Comparison of ENCODE assay signal across 11 mouse cellular contexts in genomic region chr2:172660916-172661315, GRCm38 (mm10).
DNase-seq lines count a peak whose midpoint lies in the region; ATAC-seq and TF ChIP-seq lines count a peak whose summit lies in the region.
"Had no signal": no experiment of that assay in that cellular context is flagged by ENCODE, and none has a peak within 500 bp of the region (broad histone marks: within the 10 kb centered on the region; RNA-seq: fewer than 3 reads in every experiment).

No protein-coding gene starts in this region.

- 7% methylated on average over 7 of the region's 7 CpGs for WGBS in kidney, postnatal 0 days
- 6% methylated on average over 7 of the region's 7 CpGs for WGBS in kidney, embryonic 14.5 days
- WGBS in embryonic facial prominence, embryonic 13.5 days: 3% methylated on average over 7 of the region's 7 CpGs
- WGBS in limb, embryonic 11.5 days: 2% methylated on average over 7 of the region's 7 CpGs

- no peak for TF ChIP-seq CTCF in kidney, postnatal 0 days (IDR thresholded peaks at IDR 0.05; ENCODE audit: low read depth)

- H3K27ac ChIP-seq in kidney, postnatal 0 days: no peak overlapping the region
- no peak overlapping the region for H3K27ac ChIP-seq in kidney, embryonic 14.5 days (ENCODE audit: low read depth, low read length)
- peak overlapping the region; percentile 80 for H3K27ac ChIP-seq in embryonic facial prominence, embryonic 13.5 days
- peak overlapping the region; percentile 74; the same call in 1 of the 2 replicates for H3K27ac ChIP-seq in limb, embryonic 11.5 days (replicated peaks; ENCODE audit: low read depth, low read length)
- H3K27ac ChIP-seq: intestine, embryonic 15.5 days; liver, embryonic 15.5 days had no signal

- intact Hi-C loops in gastrocnemius, postnatal 14 days (cut with DNase I; ENCODE audit: low total_unique reads): no loop called here

- H3K9me3 ChIP-seq in kidney, postnatal 0 days (replicated peaks; ENCODE audit: low read length): no peaks in the 10 kb centered on the region
- H3K9me3 ChIP-seq in kidney, embryonic 14.5 days (ENCODE audit: control insufficient read depth, low read length): no peaks in the 10 kb centered on the region
- H3K9me3 ChIP-seq in embryonic facial prominence, embryonic 13.5 days: 0 out of 2 replicates have a peak, but pooled peaks cover 4% of the 10 kb centered on the region
- H3K9me3 ChIP-seq in limb, embryonic 11.5 days (ENCODE audit: control insufficient read depth, low read length): no peaks in the 10 kb centered on the region
- H3K9me3 ChIP-seq: intestine, embryonic 15.5 days; liver, embryonic 15.5 days had no signal

- 0 out of 2 replicates have a peak, but pooled peaks cover 11% of the 10 kb centered on the region for H3K27me3 ChIP-seq in kidney, postnatal 0 days (ENCODE audit: insufficient read depth, low read length)
- H3K27me3 ChIP-seq in kidney, embryonic 14.5 days (ENCODE audit: control insufficient read depth, insufficient read depth, low read length): peaks cover 24% of the 10 kb centered on the region
- H3K27me3 ChIP-seq in embryonic facial prominence, embryonic 13.5 days: peaks cover 13% of the 10 kb centered on the region; the same call in 1 of the 2 replicates
- H3K27me3 ChIP-seq in limb, embryonic 11.5 days (ENCODE audit: control insufficient read depth, insufficient read depth, low read length): no peaks in the 10 kb centered on the region

- no peaks in the 10 kb centered on the region for H3K36me3 ChIP-seq in kidney, postnatal 0 days (ENCODE audit: insufficient read depth, low read length)
- no peaks in the 10 kb centered on the region for H3K36me3 ChIP-seq in kidney, embryonic 14.5 days (ENCODE audit: control insufficient read depth, insufficient read depth, low read length)
- H3K36me3 ChIP-seq in embryonic facial prominence, embryonic 13.5 days: no peaks in the 10 kb centered on the region
- no peaks in the 10 kb centered on the region for H3K36me3 ChIP-seq in limb, embryonic 11.5 days (ENCODE audit: control insufficient read depth, insufficient read depth, low read length)
- H3K36me3 ChIP-seq: intestine, embryonic 15.5 days; liver, embryonic 15.5 days had no signal

- no peak overlapping the region for H3K4me3 ChIP-seq in kidney, postnatal 0 days (replicated peaks; ENCODE audit: low read depth, low read length)
- H3K4me3 ChIP-seq in kidney, embryonic 14.5 days (ENCODE audit: low read length): no peak overlapping the region
- H3K4me3 ChIP-seq in embryonic facial prominence, embryonic 13.5 days: no peak overlapping the region
- no peak overlapping the region for H3K4me3 ChIP-seq in limb, embryonic 11.5 days (ENCODE audit: low read depth, low read length)
- H3K4me3 ChIP-seq: intestine, embryonic 15.5 days; liver, embryonic 15.5 days had no signal

- no peak for ATAC-seq in kidney, postnatal 0 days (replicated peaks; ENCODE audit: low FRiP score, low read depth)
- ATAC-seq in kidney, embryonic 14.5 days (ENCODE audit: low FRiP score, low TSS enrichment): no peak
- ATAC-seq in embryonic facial prominence, embryonic 13.5 days (ENCODE audit: insufficient number of reproducible peaks, insufficient read depth, low FRiP score, low TSS enrichment, low read depth): no peak
- peak; percentile 55; the same call in 1 of the 2 replicates for ATAC-seq in limb, embryonic 11.5 days (ENCODE audit: insufficient number of reproducible peaks, low FRiP score, low TSS enrichment, low read depth)
- no peak for ATAC-seq in megakaryocyte, adult 5-6 weeks (ENCODE audit: poor library complexity, severe bottlenecking)
- ATAC-seq: CD4-positive, CD25-positive, alpha-beta regulatory T cell, adult 4 months; intestine, embryonic 15.5 days had no signal

- DNase-seq in kidney, postnatal 0 days (ENCODE audit: low spot score): peak; percentile 61
- DNase-seq in embryo, embryonic 10 days (ENCODE audit: low spot score): peak; percentile 78
- peak; percentile 86 for DNase-seq in limb, embryonic 11.5 days (ENCODE audit: low spot score)
- DNase-seq in gastrocnemius, postnatal 14 days: no peak
- DNase-seq: cerebellum, postnatal 14 days had no signal

- H3K9ac ChIP-seq in kidney, postnatal 0 days (ENCODE audit: low read depth, low read length): no peak overlapping the region
- H3K9ac ChIP-seq in kidney, embryonic 14.5 days (ENCODE audit: low read depth, low read length): no peak overlapping the region
- H3K9ac ChIP-seq in embryonic facial prominence, embryonic 13.5 days: no peak overlapping the region
- H3K9ac ChIP-seq in limb, embryonic 11.5 days (ENCODE audit: low read length): no peak overlapping the region
- H3K9ac ChIP-seq: intestine, embryonic 15.5 days; liver, embryonic 15.5 days had no signal

- H3K4me2 ChIP-seq in kidney, postnatal 0 days (ENCODE audit: low read length): no peak overlapping the region
- no peak overlapping the region for H3K4me2 ChIP-seq in kidney, embryonic 14.5 days (replicated peaks; ENCODE audit: low read depth, low read length)
- H3K4me2 ChIP-seq in embryonic facial prominence, embryonic 13.5 days: peak overlapping the region; percentile 40
- peak overlapping the region; percentile 24 for H3K4me2 ChIP-seq in limb, embryonic 11.5 days (ENCODE audit: low read depth, severe bottlenecking)
- H3K4me2 ChIP-seq: liver, embryonic 15.5 days had no signal

- no peaks in the 10 kb centered on the region for H3K4me1 ChIP-seq in kidney, postnatal 0 days (replicated peaks; ENCODE audit: insufficient read depth, low read length)
- no peaks in the 10 kb centered on the region for H3K4me1 ChIP-seq in kidney, embryonic 14.5 days (ENCODE audit: control insufficient read depth, insufficient read depth, low read length)
- peaks cover 35% of the 10 kb centered on the region for H3K4me1 ChIP-seq in embryonic facial prominence, embryonic 13.5 days
- peaks cover 32% of the 10 kb centered on the region for H3K4me1 ChIP-seq in limb, embryonic 11.5 days (ENCODE audit: control insufficient read depth, insufficient read depth, low read length)
- H3K4me1 ChIP-seq: liver, embryonic 15.5 days had no signal

Comparison
In these comparisons a context has a peak if more than half of its experiments do, and no peak if none do; other contexts are left out.
1. H3K27ac ChIP-seq: peak in embryonic facial prominence, embryonic 13.5 days (single experiment) and limb, embryonic 11.5 days (single experiment); none in kidney, postnatal 0 days (single experiment) and kidney, embryonic 14.5 days (single experiment).
2. H3K4me2 ChIP-seq: peak in embryonic facial prominence, embryonic 13.5 days (single experiment) and limb, embryonic 11.5 days (single experiment); none in kidney, postnatal 0 days (single experiment) and kidney, embryonic 14.5 days (single experiment).